Mouse (Mus musculus) heart, adult 18-20 months (tissue): ENCODE results near the gene Pde2a. TPM values are rescaled to one million over a fixed set of nuclear protein-coding genes. Genes with fewer than 3 reads are reported as not detected.
A peak's percentile ranks its signal among the peaks of the same experiment; 100 is the strongest.

Source experiments
- DNase-seq, 2 experiments: peaks; one replicate each; pipeline ENCODE4 v3.0.0; 2021 to 2022; ENCODE audit warnings: mixed read lengths in 1 of 2
- total RNA-seq, 2 experiments: library from RNA; stranded (reverse); gene quantifications; 2 replicates each; pipeline ENCODE4 v1.2.3; 2021

Pde2a gene
- total RNA-seq, 2 experiments from 2014 or later, result 43.4 to 49.6 TPM

DNA sequence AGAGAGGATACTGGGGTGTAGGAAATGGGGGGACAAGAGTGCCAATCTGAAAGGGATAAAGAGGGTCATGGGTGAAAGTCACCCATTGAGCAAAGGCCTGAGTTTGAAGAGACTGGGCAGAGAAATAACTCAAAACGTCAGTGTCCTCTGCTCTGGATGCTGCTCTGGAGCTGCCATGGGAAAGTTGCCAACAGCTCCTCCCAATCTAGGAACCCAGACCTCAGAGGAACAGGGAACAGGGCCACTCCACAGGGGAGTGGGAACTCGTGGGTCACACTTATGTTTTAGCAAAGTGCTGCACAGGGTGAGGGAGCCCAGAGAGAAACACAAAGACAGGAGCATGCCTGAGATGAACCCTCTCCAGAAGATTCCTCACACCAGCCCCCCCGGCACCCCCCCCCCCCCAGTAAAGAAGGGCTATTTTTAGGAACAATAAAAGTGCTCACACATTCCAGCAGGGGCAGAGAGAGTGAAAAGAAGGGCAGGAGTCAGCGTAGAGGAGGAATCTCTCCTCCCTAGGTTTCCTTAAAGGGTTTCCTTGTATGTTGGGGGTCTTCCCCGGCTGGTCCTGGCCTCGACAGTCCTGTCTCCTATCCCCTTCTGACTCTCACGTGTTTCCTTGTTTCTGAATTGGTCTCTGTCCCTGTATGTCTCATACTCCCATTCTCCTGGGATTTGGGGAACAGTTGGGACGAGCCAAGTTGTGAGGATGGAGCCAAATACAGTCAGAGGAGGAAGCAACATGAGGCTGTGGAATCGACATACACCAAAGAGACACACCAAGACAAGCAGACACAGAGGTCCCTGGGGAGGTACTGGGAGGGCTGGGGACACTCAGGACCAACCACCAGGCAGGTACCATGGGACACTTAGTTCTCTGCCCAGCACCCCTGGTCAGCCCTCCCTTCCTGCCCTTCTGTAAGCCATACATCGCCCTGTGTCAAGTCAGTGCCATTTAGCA is 51.4 kb downstream of the Pde2a start:
- peak; percentile 73 to 79 for DNase-seq

DNA sequence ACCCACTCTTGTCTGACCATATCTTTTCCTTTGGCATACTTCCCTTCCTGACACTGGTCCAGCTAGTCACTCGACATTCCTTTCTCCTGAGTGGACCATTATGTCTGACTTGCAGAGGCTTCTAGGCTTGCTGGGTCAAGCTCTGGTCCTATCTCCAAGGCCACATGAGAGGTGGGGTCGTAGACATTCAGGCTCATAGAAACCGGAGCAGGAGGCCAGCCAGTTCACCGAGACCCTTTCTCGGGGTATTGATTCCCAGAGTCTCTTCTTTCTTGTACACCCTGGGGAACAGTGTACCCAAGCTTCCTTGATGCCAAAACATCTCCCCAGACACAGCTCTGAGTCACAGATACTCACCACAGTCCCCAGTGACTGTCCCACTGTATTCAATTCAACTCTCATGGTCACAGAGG is 52.9 kb downstream of the Pde2a start:
- DNase-seq, result peak in 1 of 2 experiments; percentile 49

DNA sequence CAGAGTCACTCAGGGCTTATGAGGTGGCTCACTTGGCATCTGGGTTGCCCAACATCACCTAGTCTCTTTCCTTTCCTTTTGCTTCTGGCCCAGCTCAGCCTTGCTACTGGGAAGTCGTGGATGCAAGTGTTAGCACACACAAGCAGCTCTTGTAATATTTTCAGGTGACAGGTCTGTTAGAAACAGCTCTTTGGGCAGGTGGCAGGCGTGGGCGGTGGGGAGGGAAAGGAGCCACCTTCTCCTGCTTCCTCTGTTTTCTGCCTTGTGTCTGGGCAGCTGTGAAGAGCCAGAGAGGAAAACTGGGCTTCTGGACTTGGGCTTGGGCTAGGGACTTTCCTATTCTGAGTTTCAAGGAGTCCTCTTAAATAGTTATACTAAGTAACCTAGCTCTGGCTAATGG is 54.5 kb downstream of the Pde2a start:
- no peak for DNase-seq

DNA sequence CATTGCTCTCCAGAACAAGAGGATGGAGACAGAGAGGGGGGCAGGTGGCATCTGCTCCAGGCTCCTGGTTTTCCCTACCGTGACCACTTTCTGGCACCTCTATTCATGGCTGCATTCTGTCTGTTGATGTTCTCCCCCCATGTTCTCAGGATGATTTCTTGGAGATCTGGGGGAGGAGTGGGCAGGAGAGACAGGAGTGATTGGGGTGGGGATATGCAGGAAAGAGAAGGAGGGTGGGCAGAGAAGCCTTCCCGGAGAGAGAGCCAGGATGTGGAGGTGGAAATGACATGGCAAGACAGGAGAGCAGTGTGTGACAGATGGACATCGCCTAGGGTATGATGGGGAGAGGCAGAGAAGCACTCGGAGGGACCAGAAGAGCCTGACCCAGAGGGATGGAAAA is 55.0 kb downstream of the Pde2a start:
- no peak for DNase-seq

DNA sequence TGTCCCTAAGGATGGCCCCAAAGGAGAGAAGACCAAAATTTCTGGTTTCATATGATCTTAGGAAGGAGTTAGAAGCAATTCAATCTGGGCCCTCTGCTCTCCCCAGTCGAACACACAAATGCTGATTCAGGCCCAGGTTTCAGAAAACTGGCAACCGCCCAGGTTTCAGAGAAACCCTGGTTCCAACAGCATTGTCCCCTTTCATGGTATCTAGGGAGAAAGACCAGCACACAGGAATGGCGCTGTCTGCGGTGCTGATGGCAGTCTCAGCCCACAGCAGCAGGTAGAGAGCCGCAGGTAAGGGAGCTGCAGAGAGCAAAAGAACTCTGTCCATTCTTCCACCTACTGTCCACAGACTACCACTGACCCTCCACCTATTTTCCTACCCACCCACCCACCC is 55.7 kb downstream of the Pde2a start:
- no peak for DNase-seq

DNA sequence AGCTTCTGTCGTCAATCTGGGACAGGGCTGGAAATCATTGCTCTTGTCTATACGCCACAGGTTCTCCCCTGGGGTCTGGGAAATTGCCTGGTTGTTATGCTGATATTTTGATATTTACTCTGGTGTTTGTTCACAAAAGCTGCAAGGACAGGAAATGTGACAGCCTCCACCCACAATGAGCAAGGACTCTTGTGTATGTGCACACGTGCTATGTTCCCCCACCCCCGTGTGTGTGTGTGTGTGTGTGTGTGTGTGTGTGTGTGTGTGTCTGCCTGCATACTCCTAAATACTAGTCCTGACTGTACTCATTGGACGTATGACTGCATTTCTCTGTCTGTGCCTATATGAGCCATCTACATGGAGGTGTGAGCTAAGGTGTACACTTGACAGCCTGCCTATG is 56.6 kb downstream of the Pde2a start:
- DNase-seq, result no peak

DNA sequence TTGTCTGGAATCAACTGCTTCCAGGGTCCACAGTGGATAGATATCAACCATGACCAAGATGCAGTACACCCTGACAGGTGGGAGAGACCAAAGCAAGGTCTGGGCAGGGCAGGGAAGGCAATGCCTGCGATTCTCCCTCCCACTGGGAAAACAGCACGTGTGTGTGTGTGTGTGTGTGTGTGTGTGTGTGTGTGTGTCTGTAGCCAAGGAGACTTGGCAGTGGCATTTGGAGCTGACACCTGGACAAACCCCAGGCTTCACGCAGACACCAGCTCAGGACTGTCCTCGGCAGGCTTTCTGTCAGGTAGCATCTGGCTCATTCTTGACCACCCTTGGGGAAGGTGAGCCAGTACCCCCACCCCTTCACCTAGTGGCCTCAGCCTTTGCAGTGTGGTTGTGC is 58.4 kb downstream of the Pde2a start:
- no peak for DNase-seq

DNA sequence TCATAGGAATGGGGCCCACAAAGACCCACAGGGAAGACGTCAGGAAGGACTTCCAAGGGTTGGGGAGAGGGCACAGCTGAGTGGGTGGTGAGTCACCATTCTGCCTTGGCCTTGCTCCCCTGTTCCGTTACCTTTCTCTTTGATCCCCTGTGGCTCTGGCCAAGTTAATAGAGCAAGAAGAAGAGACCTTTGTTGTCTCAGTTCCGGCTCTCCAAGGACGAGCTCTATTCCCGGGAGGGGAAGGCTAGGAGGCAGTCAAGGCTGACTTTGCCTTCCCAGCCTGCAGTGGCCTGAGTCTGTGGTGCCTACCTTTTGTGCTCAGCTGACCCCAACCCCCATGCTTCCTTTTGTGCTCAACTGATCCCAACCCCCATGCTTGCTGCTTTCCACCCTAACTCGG is 59.2 kb downstream of the Pde2a start:
- DNase-seq, result no peak

DNA sequence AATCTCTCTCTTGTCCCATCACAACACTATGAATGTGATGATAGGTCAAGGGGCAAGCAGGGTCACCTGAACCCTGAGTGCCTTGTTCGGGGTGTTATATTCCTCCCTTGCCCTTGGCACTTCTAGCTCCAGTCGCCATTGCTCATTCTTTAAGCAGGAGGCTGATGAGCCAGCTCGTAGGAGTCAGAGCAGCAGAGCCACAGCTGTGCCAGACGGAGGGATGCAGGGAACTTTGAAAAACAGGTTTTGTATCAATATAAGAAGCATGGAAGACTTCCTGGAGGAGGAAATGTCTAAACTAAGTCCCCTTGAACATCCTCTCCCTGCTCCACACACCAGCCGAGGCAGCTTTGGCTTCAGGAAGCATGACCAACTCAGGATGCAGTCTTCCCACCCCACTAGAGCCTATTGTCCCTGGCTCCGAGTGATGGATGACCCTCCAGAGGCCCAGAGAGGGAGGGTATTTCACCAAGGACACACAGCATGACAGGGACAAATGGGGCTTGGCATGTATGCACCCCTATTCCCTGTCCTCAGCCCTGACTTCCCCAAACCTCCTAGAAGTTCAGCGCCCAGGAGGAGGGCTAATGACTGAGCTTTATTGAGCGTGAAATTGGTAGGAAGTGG is 60.5 kb downstream of the Pde2a start:
- no peak for DNase-seq

DNA sequence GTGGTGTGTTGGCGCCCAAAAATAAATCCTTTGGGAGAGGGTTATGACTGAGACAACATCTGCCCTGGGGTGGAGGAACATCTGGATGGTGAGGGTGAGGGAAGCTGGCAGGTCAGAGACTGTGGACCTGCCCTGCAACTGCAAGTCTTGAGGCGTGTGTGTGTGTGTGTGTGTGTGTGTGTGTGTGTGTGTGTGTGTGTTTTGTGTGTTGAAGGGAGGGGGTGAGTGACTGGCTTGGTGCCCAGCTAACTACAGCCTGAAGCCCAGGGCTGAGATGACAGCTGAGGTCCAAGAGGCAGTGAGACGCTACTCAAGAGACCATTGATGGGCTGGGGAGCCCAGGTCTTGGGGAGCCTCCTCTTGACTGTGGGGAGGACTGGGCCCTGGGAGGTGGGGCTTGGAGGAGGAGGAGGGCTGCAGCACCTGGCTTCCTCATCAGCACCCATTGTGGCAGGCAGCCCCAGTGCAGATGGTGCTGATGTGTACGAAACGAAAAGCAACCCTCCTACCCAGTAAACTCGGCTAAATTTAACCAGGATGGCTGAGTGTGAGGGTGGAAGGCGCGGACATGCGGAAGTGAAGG is 61.1 kb downstream of the Pde2a start:
- no peak for DNase-seq

DNA sequence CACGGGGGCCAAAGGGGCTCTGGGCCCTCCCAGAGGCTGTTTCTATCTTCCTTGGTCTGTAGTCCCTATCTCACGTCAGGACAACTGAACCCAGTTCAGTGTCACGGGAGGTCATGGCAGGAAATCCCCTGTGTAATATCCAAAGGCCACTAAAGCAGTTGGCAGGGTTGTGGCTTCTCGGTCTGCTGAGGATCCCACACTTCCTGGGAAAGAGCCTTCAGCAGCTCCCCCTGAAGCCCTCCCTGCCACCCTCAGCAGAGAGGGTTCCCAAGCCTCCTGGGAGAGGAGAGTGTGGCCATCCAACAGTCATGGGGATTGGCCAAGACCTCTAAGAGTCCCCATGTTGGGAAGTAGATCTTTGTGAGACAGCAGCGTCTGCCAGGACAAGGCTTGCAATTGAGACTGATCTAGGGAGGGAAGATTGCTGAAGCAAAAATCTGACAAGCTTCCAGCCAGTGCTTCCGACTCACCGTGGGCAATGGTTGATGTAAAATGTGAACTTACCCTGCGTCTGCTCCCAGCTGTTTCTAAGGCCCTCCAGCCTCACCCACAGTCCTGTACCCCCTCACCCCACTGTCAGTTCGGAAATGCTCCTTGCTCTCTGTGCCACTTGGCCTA is 62.1 kb downstream of the Pde2a start:
- no peak for DNase-seq

DNA sequence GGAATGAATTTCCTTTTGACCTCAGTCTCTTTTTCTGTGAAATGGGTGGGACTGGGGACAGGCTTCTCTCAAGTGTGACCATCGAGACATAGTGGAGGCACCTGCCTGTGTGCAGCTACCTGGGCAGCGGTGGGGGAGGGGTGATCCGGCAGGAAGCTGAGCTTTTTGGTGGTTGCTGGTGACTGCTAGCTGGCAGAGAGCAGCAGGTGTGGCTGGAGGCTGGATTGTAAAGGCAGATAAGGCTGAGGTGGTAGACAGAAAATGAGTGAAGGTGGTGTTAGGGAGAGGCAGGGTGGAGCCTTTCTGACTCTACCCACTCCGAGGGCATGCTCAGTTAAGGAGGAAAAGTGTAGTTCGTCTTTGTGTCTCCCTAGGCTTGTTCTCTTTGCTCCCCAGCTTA is 65.6 kb downstream of the Pde2a start:
- no peak for DNase-seq

DNA sequence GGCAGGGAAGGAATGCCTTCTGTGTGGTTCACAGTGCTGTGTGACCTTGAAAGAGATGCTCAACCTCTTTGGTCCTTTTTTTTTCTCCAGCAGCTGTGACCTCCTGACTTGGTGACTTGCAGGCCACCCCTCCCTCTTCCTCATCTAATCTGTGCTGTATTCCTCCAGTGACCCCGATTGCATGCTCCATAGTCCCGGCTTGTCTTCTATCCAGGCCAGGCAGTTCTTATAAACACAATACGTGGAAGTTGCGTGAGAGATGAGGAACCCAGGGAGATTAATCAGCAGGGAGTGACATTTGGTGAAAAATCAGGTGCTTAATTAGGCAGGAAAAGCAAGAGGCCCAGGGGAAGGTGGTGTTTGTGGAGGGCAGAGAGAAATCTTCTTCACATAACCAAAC is 69.5 kb downstream of the Pde2a start:
- peak in 1 of 2 experiments; percentile 59 for DNase-seq

DNA sequence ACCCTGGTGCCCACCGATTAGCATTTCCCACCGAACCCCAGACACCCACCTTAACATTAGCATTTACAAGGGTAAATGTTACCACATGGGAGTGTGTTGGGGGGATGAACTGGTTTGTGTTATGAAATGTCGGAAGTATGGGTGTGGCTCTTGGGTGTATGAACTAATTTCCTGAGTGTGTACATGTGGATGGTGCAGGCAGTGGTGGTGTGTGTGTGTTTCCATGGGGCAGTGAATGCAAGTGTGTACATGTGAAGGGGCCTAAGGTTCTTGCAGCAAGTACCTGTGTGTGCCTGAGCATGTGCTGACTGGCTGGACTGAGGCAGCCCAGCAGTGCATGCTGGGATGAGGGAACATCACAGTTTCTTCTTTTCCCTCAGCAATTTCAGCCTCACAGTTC is 76.9 kb downstream of the Pde2a start:
- no peak for DNase-seq

DNA sequence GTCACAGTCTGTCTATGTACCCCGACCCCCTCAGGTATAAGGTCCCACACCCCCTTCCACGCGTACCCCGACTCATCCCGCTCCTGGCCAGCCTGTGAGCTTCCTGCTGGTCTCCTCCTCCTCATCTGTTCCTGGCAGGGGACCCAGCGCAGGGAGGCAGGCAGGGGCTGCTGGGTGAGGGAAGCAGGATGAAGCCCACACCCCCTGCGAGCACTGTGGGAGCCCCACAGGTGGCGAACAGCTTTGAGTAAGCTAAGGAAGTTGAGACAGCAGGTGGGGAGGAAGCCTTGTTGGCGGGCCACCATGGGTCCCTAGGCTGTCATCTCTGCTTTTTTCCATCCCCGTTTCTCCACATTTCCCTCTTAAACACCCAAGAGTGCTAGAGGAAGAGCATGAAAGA is 77.8 kb downstream of the Pde2a start:
- DNase-seq, result no peak

DNA sequence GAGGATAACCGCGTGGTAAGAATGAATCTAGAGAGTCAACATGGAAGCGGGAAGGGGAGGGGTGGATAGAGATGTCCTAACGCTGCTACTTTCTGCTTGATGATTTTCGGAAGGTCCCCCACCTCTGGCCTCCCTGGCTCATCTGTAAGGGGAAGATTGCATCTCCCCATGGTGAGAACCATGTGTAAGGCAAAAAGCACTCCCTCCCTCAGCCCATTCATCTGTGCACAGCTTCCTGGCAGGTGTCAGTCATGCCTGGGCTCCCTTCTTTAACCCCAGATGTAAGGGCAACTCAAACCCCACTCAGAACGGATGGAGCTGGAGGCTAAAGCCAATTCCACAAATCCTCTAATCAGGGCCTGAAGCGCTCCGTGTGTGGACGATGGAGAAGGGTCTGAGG is 78.2 kb downstream of the Pde2a start:
- DNase-seq, result no peak

DNA sequence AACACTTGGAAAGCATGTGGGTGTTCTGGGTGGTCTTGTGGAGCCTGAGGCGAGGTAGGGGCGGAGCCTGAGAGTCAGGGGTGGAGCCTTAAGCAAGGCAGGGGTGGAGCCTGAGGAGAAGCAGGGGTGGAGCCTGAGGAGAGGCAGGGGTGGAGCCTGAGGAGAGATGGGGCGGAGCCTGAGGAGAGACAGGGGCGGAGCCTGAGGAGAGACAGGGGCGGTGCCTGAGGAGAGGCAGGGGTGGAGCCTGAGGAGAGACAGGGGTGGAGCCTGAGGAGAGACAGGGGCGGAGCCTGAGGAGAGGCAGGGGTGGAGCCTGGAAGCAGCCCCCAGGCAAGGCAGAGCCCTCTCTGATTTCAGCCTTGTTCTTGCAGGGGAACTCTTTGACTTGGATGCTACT is 79.7 kb downstream of the Pde2a start:
- DNase-seq, result no peak

DNA sequence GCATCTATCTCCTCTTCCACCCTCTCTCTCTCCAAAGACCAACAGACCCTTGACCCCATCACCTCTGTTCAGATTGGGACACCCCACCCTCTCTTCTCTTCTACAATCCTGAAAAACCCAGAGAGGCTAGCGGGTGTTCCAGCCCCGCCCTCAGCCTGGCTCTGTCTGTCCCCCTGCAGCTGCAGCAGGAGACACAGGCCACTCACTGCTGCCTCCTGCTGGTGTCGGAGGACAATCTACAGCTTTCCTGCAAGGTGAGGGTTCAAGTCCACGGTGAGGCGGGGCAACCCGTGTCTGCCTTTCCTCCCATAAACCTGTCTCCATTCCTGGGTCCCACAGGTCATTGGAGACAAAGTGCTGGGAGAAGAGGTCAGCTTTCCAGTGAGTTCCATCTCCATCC is 80.2 kb downstream of the Pde2a start:
- peak; percentile 29 to 41 for DNase-seq

DNA sequence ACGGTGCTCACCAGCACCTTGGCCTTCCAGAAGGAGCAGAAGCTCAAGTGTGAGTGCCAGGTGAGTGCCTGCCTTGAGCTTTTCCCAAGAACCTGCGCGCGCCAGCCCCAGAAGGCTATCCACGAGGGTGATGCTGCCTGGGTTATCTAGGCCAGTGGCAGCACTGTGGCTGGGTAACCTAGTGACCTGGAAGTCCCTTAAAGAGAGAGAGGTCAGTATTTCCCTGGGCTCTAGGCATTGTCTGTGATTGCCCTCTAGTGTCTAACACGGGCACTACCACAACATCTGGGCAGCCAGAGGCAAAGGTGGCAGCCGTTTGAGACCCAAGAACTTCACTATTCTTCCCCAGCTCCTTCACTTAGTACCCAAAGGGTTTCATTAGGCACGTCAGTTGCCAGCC is 81.9 kb downstream of the Pde2a start:
- DNase-seq, result peak; percentile 77 to 87

DNA sequence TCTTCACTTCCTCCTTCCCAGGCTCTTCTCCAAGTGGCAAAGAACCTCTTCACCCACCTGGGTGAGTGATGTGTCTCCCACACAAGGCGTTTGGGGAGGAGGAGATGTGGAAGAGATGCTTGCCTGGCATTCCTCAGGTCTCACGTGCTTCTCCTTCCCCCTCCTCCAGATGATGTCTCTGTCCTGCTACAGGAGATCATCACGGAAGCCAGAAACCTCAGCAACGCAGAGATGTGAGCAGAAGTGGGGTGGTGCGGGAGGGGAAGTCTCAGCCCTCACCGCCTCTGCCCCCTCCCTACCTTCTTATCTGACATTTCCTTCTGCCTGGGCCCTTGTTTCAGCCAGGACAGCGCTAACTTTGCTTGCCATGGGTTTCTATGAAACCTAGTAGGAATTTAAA is 82.3 kb downstream of the Pde2a start:
- DNase-seq, result no peak

DNA sequence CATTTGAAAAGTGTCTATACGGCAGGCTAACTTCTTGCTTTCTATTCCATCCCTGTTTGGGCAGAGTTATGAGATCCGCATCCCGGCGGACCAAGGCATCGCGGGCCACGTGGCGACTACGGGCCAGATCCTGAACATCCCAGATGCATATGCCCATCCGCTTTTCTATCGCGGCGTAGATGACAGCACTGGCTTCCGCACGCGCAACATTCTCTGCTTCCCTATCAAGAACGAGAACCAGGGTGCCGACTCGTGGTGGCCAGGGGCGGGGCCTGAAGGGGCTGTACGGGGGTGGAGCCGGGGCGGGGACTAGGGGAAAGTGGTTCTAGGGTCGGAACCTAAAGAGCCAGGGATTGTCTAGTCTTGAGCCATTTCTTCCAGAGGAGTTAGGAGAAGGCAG is 83.0 kb downstream of the Pde2a start:
- no peak for DNase-seq

DNA sequence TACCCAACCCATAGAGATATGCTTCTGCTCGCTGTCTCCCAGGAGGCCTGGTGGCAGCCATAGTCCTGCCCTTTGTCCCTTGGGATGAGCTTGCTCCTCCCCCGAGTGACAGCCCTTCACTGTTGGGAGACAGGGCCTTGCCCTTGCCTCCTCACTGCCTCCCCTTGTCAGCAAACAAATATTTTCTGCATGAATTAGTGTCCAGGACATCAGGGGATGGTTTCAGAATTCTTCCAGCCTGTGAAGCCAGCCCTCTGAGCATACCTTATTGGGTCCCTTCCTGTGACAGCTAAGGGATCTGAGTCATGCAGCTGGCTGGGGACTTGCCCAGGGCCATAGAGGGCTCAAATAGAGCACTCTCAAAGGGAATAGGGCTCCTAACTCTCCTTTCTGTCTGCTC is 87.7 kb downstream of the Pde2a start:
- no peak for DNase-seq

DNA sequence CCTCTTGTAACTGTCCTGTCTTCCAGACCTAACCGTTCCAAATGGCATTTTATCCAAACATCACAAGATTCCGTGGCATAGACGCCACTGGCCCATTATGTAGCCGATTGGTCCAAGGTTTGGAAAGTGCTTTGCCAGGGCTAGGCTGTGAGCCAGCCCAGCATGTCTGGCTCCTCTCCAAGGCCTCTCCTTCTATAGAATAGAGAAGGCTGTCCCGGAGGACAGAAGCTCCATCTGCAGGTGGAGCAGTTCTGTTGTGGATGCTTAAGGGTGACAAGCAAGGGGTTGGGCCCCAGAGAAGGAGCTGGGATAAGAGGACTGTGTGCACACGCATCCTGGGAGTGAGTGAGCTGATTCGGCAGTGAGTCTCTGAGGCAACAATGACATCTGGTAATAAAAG is 92.2 kb downstream of the Pde2a start:
- peak in 1 of 2 experiments; percentile 47 for DNase-seq
